Mouse (Mus musculus): ENCODE results near the gene Hnrnpa3. TPM values are rescaled to one million over a fixed set of nuclear protein-coding genes. Genes with fewer than 3 reads are reported as not detected.

Hnrnpa3 gene
- polyA plus RNA-seq (2014; fragmentation: Illumina TruSeq; extraction: RNeasy Lipid Tissue Mini Kit (QIAGEN cat#74804); ENCODE audit: insufficient read depth, low read depth, low replicate concordance), result 280 TPM

DNA sequence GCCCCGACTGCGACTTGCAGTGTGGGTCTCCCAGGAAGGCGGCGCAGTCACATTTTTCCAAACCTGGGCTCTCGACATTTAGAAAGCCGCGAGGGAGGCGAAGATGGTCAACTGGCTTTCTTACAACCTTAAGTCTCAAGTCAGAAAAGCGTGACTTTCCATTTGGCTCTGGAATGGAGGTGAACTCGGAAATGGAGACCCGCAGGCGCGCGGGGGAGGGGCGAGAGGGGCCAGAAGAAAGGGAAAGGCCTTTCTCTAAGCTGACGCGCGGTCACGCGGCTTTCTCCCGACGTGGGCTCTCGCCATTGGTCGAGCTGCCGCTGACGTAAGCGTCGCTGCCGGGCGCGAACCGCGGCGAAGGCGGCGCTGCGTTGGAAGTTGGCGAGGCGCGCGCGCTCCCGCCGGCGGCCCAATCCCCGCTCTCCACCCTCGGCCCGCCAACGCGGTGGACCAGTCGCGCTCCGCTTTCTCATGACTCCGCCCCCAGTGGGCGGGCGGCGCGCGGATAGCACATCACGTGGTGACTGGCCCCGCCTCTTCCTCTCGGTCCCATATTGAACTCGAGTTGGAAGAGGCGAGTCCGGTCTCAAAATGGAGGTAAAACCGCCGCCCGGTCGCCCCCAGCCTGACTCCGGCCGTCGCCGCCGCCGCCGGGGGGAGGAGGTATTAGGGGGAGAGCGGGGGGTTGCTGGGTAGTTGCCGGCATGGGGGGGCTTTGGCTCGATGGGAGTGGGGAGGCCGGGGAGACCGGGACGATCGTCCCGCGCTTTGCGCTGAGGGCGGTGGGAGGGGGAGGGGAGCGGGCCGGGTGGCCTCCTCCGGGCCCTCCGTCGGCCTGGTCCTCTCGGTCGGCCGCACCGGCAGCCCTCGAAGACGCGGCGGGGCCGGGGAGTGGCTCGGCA, at the start of gene Hnrnpa3:
TSS of gene Hnrnpa3 (plus strand) at position 535 of the 902 bp plus-strand sequence.

DNA sequence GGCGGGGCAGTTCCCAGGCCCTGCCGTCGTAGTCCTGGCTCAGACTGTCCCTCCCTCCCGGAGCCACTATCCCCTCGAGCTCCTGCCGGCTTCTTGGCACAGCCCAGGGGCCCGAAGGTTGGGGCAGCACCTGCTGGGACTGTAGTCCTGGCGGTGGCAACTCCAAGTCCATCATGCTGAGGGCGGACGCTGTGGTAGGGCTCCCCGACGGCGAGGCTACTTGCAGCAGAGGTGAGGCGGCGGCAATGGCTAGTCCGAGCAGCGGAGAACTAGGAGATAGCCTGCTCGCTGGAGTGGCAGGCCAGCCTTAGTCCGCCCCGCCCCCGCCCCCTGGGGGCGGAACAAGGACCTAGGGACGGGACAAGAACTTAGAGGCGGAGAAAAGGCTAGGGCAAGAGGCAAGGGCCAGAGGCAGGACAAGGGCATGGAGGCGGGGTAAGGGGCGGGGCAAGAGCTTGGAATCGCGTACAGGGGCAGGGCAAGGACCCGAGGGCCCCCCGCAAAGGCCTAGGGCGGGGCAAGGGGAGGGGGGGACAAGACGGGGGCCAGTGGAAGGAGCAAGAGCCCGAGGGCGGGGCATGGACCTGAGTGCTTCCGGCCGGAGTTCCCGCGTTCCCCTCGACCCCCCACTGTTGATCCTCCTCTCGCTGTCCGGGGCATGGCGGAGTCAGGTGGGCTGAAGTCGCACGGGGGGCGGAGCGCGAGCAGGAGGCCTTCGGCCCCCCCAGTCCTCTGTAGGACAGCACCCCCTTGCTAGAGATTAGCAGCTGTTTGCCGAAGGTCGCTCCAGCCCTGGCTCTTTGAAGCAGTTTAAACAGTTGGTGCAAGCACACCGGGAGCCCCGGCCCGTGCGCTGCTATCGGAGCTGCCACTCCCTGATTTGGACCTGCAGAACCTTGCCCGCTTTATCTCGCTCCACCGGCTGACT, 45.4 kb downstream of the Hnrnpa3 start, which contains the start of gene Nfe2l2:
TSS of gene Nfe2l2 (minus strand) at position 408 of the 928 bp plus-strand sequence.

Other genes with a start within 250 kb of the Hnrnpa3 start
- gene Nfe2l2, start 45.4 kb downstream of the Hnrnpa3 start, polyA plus RNA-seq (2014; fragmentation: Illumina TruSeq; extraction: RNeasy Lipid Tissue Mini Kit (QIAGEN cat#74804); ENCODE audit: insufficient read depth, low read depth, low replicate concordance), result 83.7 TPM
- gene Agps, start 172.9 kb downstream of the Hnrnpa3 start, polyA plus RNA-seq (2014; fragmentation: Illumina TruSeq; extraction: RNeasy Lipid Tissue Mini Kit (QIAGEN cat#74804); ENCODE audit: insufficient read depth, low read depth, low replicate concordance), result 12.9 TPM

All from lung, adult 10 weeks (tissue).